In genomic region chr5:23431948-23432707, GRCm38 (mm10) we compare ENCODE assay signal across 8 mouse cellular contexts. TPM values are rescaled to one million over a fixed set of nuclear protein-coding genes. Genes with fewer than 3 reads are reported as not detected.
DNase-seq lines count a peak whose midpoint lies in the region; ATAC-seq and TF ChIP-seq lines count a peak whose summit lies in the region.

No protein-coding gene starts in this region.

- TF ChIP-seq POLR2A in liver, adult 2 months (IDR thresholded peaks at IDR 0.05; ENCODE audit: extremely low read depth, insufficient read depth, low read length), result no peak

- no peak for DNase-seq in liver, adult 2 months (ENCODE audit: extremely low read depth, low read depth, low spot score)
- no peak for DNase-seq in liver
- DNase-seq in midbrain, postnatal 0 days (ENCODE audit: low spot score), result no peak
- DNase-seq in right cerebral cortex, postnatal 14 days, result no peak
- no peak for DNase-seq in cerebellum, postnatal 4 days (ENCODE audit: low spot score in 2 of 2)
- no peak for DNase-seq in gastrocnemius, adult 18-20 months (ENCODE audit: low spot score)

- WGBS in liver, adult 2 months, result under 1% methylated on average over 10 of the region's 10 CpGs
- 1% methylated on average over 10 of the region's 10 CpGs for WGBS in hindbrain, embryonic 16.5 days
- 1% methylated on average over 10 of the region's 10 CpGs for WGBS in midbrain, postnatal 0 days

- H3K4me1 ChIP-seq in liver, adult 2 months (ENCODE audit: control insufficient read depth, insufficient read depth, low read length), result peaks cover 3% of the 10 kb centered on the region; the same call in 1 of the 2 replicates
- peaks cover 5% of the 10 kb centered on the region for H3K4me1 ChIP-seq in brown adipose tissue, adult 24 weeks (ENCODE audit: control insufficient read depth, insufficient read depth, insufficient read length, low read length)
- peaks cover 26% of the 10 kb centered on the region for H3K4me1 ChIP-seq in hindbrain, embryonic 16.5 days (ENCODE audit: control insufficient read depth, insufficient read depth, low read depth, low read length)
- peaks cover 4% of the 10 kb centered on the region for H3K4me1 ChIP-seq in midbrain, postnatal 0 days (ENCODE audit: insufficient read depth, low read length)

- H3K27ac ChIP-seq in liver, adult 2 months (replicated peaks; ENCODE audit: insufficient read depth, low read depth, low read length), result peak overlapping the region; percentile 90
- peak overlapping the region; percentile 92 for H3K27ac ChIP-seq in brown adipose tissue, adult 24 weeks (replicated peaks; ENCODE audit: low read depth, low read length)
- H3K27ac ChIP-seq in hindbrain, embryonic 16.5 days (ENCODE audit: low read depth, low read length), result peak overlapping the region; percentile 100
- H3K27ac ChIP-seq in midbrain, postnatal 0 days (ENCODE audit: low read depth, low read length), result peak overlapping the region; percentile 100

- no peak for TF ChIP-seq CTCF in liver, adult 2 months (IDR thresholded peaks at IDR 0.05; ENCODE audit: low read depth, low read length)
- TF ChIP-seq CTCF in midbrain, postnatal 0 days (IDR thresholded peaks at IDR 0.05), result no peak

- peak overlapping the region; percentile 80 for H3K4me2 ChIP-seq in hindbrain, embryonic 16.5 days (ENCODE audit: low read length)
- H3K4me2 ChIP-seq in midbrain, postnatal 0 days (ENCODE audit: low read depth, low read length, poor library complexity, severe bottlenecking), result peak overlapping the region; percentile 80

- no peaks in the 10 kb centered on the region for H3K27me3 ChIP-seq in liver, adult 2 months (ENCODE audit: control insufficient read depth, insufficient read depth, low read length)
- no peaks in the 10 kb centered on the region for H3K27me3 ChIP-seq in hindbrain, embryonic 16.5 days (replicated peaks; ENCODE audit: control insufficient read depth, insufficient read depth, low read length)
- no peaks in the 10 kb centered on the region for H3K27me3 ChIP-seq in midbrain, postnatal 0 days (ENCODE audit: insufficient read depth, low read length)

- peaks cover 18% of the 10 kb centered on the region for H3K79me2 ChIP-seq in liver, adult 2 months (ENCODE audit: control insufficient read depth, insufficient read depth, low read length)

- peak overlapping the region; percentile 94 for H3K9ac ChIP-seq in liver, adult 2 months (ENCODE audit: low read depth, low read length)
- H3K9ac ChIP-seq in hindbrain, embryonic 16.5 days (ENCODE audit: low read depth, low read length), result peak overlapping the region; percentile 97
- H3K9ac ChIP-seq in midbrain, postnatal 0 days (replicated peaks; ENCODE audit: low read length, poor library complexity, severe bottlenecking), result peak overlapping the region; percentile 93

- H3K36me3 ChIP-seq in liver, adult 2 months (ENCODE audit: control insufficient read depth, insufficient read depth, low read length), result no peaks in the 10 kb centered on the region
- no peaks in the 10 kb centered on the region for H3K36me3 ChIP-seq in hindbrain, embryonic 16.5 days (ENCODE audit: control insufficient read depth, insufficient read depth, low read length)
- H3K36me3 ChIP-seq in midbrain, postnatal 0 days (ENCODE audit: insufficient read depth, low read length), result no peaks in the 10 kb centered on the region

- no peaks in the 10 kb centered on the region for H3K9me3 ChIP-seq in hindbrain, embryonic 16.5 days (ENCODE audit: control insufficient read depth, low read length)
- H3K9me3 ChIP-seq in midbrain, postnatal 0 days (ENCODE audit: low read length), result no peaks in the 10 kb centered on the region

- ATAC-seq in hindbrain, embryonic 16.5 days, result no peak
- ATAC-seq in midbrain, postnatal 0 days (ENCODE audit: low FRiP score), result no peak

- H3K4me3 ChIP-seq in liver, adult 2 months (ENCODE audit: insufficient read depth, low read depth, low read length), result peak overlapping the region; percentile 82
- peak overlapping the region; percentile 65 for H3K4me3 ChIP-seq in brown adipose tissue, adult 24 weeks (ENCODE audit: insufficient read depth, low read depth, low read length)
- peak overlapping the region; percentile 84 for H3K4me3 ChIP-seq in hindbrain, embryonic 16.5 days (ENCODE audit: low read length)
- peak overlapping the region; percentile 95 for H3K4me3 ChIP-seq in midbrain, postnatal 0 days (ENCODE audit: low read depth, low read length)

RNA-seq across cellular contexts. Expression of gene Kmt2e, which starts 2.1 kb away (rescaled TPM):
- 19.1 and 23.2 TPM in 2 replicates for total RNA-seq in liver, adult 2 months (2014; rRNA removed)
- polyA plus RNA-seq in liver, adult 2 months (2012; rRNA removed), result 5.5 and 8.1 TPM in 2 replicates
- polyA plus RNA-seq in brown adipose tissue, adult 24 weeks (2012; ENCODE audit: insufficient read depth, insufficient read length, missing spikeins), result 35.5 and 36.9 TPM in 2 replicates
- polyA plus RNA-seq in hindbrain, embryonic 16.5 days (2015; fragmentation: Nextera tagmentation; extraction: Ambion mirVana), result 139 and 143 TPM in 2 replicates
- total RNA-seq in midbrain, postnatal 0 days (2014; rRNA removed), result 49.3 and 66.4 TPM in 2 replicates
- polyA plus RNA-seq in midbrain, postnatal 0 days (2015; fragmentation: Nextera tagmentation; extraction: Ambion mirVana), result 132 and 144 TPM in 2 replicates
- total RNA-seq in gastrocnemius, adult 18-20 months (2021), result 10 to 100 TPM; 20.3 to 28.3 TPM
